Mouse (Mus musculus) lung, postnatal 0 days (tissue): ENCODE measurements around the gene 4931428F04Rik.

Source experiments
- CTCF ChIP-seq: IDR thresholded peaks from 2 replicates; pipeline ENCODE4 v1.5.1; 2016; ENCODE audit warnings: antibody characterized with exemption, mild to moderate bottlenecking
- EP300 ChIP-seq: IDR thresholded peaks from 2 replicates; pipeline ENCODE4 v1.6.1; 2016; ENCODE audit warnings: antibody characterized with exemption, mild to moderate bottlenecking, control low read depth

- no peak for TF ChIP-seq CTCF
- no peak for TF ChIP-seq EP300
Measured at GRCm38 (mm10) chr8:105315073-105315769, 25.6 kb upstream of the 4931428F04Rik start.
